Mouse (Mus musculus): Measurements from ENCODE around the gene Homez.

- TF ChIP-seq GATA1 (IDR thresholded peaks at IDR 0.05; ENCODE audit: borderline replicate concordance, low read length) = no peak
- no peak for TF ChIP-seq FLI1 (IDR thresholded peaks at IDR 0.05; ENCODE audit: low read length)
Observed at GRCm38 (mm10) chr14:54903641-54904040, 32.9 kb upstream of the Homez start.
